Mouse (Mus musculus) retina, postnatal 7 days (tissue): Measurements from ENCODE around the gene Olfr1328.
"Not testable (repeated sequence)": the region's sequence is repeated elsewhere in the genome, so short reads cannot be mapped to it uniquely, and the experiment has no call there.

ENCODE experiments used
- DNase-seq: peaks from one replicate; pipeline ENCODE4 v3.0.0-alpha.2; 2012; ENCODE audit warnings: low read depth, low spot score

Gene Olfr1328

GRCm38 (mm10) chr4:118938512-118938911, at the start of gene Olfr1328:
Gene Olfr1328, minus strand, starts transcription at chr4:118938612.
- no peak for DNase-seq

GRCm38 (mm10) chr4:118985291-118985690, 46.9 kb upstream of the Olfr1328 start:
- no peak for DNase-seq

- DNase-seq, result no peak
These were observed 34.9 kb upstream of the Olfr1328 start for GRCm38 (mm10) chr4:118973281-118973680.

- no peak for DNase-seq
These were observed 29.3 kb upstream of the Olfr1328 start for GRCm38 (mm10) chr4:118967711-118968110.

- no peak for DNase-seq
These were observed 22.8 kb upstream of the Olfr1328 start, which contains the start of gene Lao1 for GRCm38 (mm10) chr4:118961141-118961628. Gene Lao1, plus strand, starts transcription at chr4:118961578.

GRCm38 (mm10) chr4:118958812-118959211, 20.4 kb upstream of the Olfr1328 start:
- DNase-seq, result no peak

GRCm38 (mm10) chr4:118931326-118931725, 7.1 kb downstream of the Olfr1328 start:
- DNase-seq, result not testable (repeated sequence)

GRCm38 (mm10) chr4:118917365-118917764, 21.0 kb downstream of the Olfr1328 start, which contains the start of gene Olfr1329:
Gene Olfr1329, minus strand, starts transcription at chr4:118917465.
- not testable (repeated sequence) for DNase-seq

- no peak for DNase-seq
These were observed 36.4 kb downstream of the Olfr1328 start for GRCm38 (mm10) chr4:118901981-118902380.

GRCm38 (mm10) chr4:118888297-118888696, 50.1 kb downstream of the Olfr1328 start, which contains the start of gene Olfr1330:
Gene Olfr1330, plus strand, starts transcription at chr4:118888597.
- DNase-seq, result no peak
